Mouse (Mus musculus) neural tube, embryonic 11.5 days (tissue): Measurements from ENCODE around the gene Sdk2. TPM values are rescaled to one million over a fixed set of nuclear protein-coding genes. Genes with fewer than 3 reads are reported as not detected.

Source experiments
- ATAC-seq: fragments of 200-750 bp; cut with Nextera tagmentation; 2 replicates; pipeline ENCODE4 v1.8.0; 2017; ENCODE audit warnings: moderate number of reproducible peaks, mild to moderate bottlenecking, moderate TSS enrichment, moderate library complexity; ENCODE audit not compliant: insufficient read depth, low FRiP score, low TSS enrichment
- DNase-seq: peaks from one replicate; pipeline ENCODE4 v3.0.0-alpha.2; 2015; ENCODE audit warnings: low spot score
- H3K27ac ChIP-seq: fragments of 300-500 bp; sonication (generic); 2 replicates; pipeline ENCODE4 v1.5.1; 2014; ENCODE audit warnings: low read depth, mild to moderate bottlenecking, low read length
- H3K27me3 ChIP-seq: fragments of 300-500 bp; sonication (generic); 2 replicates; pipeline ENCODE4 v1.6.1; 2014; ENCODE audit warnings: mild to moderate bottlenecking, low read length, mixed read lengths; ENCODE audit not compliant: control insufficient read depth, insufficient read depth
- H3K36me3 ChIP-seq: fragments of 300-500 bp; sonication (generic); 2 replicates; pipeline ENCODE4 v1.6.1; 2014; ENCODE audit warnings: mild to moderate bottlenecking, low read length, moderate library complexity, mixed read lengths; ENCODE audit not compliant: control insufficient read depth, insufficient read depth
- H3K4me1 ChIP-seq: fragments of 300-500 bp; sonication (generic); 2 replicates; pipeline ENCODE4 v1.6.1; 2014; ENCODE audit warnings: low read length, mixed read lengths; ENCODE audit not compliant: control insufficient read depth, insufficient read depth
- H3K4me2 ChIP-seq: fragments of 300-500 bp; sonication (generic); 2 replicates; pipeline ENCODE4 v1.6.1; 2014; ENCODE audit warnings: low read depth, mild to moderate bottlenecking, moderate library complexity
- H3K4me3 ChIP-seq: fragments of 300-500 bp; sonication (generic); 2 replicates; pipeline ENCODE4 v1.5.1; 2014; ENCODE audit warnings: low read depth, low read length
- H3K9ac ChIP-seq: fragments of 300-500 bp; sonication (generic); 2 replicates; pipeline ENCODE4 v1.6.1; 2014; ENCODE audit warnings: mild to moderate bottlenecking, low read length
- H3K9me3 ChIP-seq: fragments of 300-500 bp; sonication (generic); 2 replicates; pipeline ENCODE4 v1.6.1; 2016; ENCODE audit warnings: low read length; ENCODE audit not compliant: control insufficient read depth
- WGBS: fragments of 180-500 bp; shearing (Covaris S2); extraction: QIAGEN DNeasy Blood & Tissue Kit; methylation state at CpG from one replicate; pipeline ENCODE4 v1.1.7; 2014; 5-methylcytosine and 5-hydroxymethylcytosine counted together
- polyA plus RNA-seq: library from polyadenylated mRNA; unstranded; fragments of >200 nt; fragmentation: Nextera tagmentation; extraction: Ambion mirVana; gene quantifications from 2 replicates; pipeline ENCODE4 v1.2.1, GENCODE M21; 2014

The Sdk2 gene
- polyA plus RNA-seq, 1 experiment from 2014 or later: 4.2 TPM

DNA sequence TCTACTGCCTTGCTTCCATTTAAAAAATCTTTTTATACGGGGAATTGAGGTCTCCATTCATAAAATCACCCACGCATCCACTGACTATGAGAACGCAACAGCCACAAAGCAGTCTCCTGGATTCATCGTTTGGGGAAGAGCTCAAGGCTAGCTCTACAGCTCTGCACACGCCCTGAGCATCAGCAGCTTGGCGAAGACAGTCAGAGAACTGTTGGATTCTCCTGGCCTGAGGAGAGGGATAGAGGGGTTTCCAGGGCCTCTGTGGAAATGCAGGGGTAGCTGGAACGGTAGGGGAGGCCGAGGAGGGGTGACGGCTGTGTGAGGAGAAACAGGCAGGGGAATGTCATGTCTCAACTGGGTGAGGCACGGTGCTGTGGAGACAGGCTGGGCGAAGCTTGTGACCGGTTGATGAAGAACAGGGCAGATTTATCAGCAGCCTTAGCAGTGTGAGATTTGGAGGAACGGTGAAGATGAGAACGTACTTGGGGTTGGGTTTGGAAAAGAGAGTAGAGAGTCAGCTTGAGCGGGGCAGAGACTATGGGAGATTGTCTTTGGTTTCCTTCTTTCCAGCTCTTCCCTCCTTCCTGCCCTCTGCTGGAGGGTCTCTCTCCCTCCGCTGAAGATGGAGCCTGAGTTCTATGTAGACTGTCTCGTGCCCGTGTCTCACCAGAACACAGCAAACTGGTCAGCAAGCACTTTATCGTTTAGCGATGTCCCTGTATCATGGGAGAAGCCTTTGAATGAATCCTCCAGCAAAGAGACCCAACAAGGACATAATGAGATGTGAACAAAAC lies 255.1 kb downstream of the Sdk2 start:
- H3K36me3 ChIP-seq: no peaks in the 10 kb centered on the region
- H3K27ac ChIP-seq: 0 out of 2 replicates have a peak overlapping the region, but pooled peaks have one; percentile 20
- WGBS: 65% methylated on average over 20 of the region's 20 CpGs
- 0 out of 2 replicates have a peak overlapping the region, but pooled peaks have one; percentile 18 for H3K9ac ChIP-seq
- no peaks in the 10 kb centered on the region for H3K9me3 ChIP-seq
- no peaks in the 10 kb centered on the region for H3K27me3 ChIP-seq
- ATAC-seq (no peak), DNase-seq (no peak)
- no peak overlapping the region for H3K4me3 ChIP-seq
- no peak overlapping the region for H3K4me2 ChIP-seq
- H3K4me1 ChIP-seq: peaks cover 9% of the 10 kb centered on the region

GRCm38 (mm10) chr11:113810638-113811545 lies 256.0 kb downstream of the Sdk2 start:
- DNase-seq (peak; percentile 89), ATAC-seq (peak; percentile 64)
- H3K9ac ChIP-seq: no peak overlapping the region
- no peaks in the 10 kb centered on the region for H3K27me3 ChIP-seq
- no peaks in the 10 kb centered on the region for H3K36me3 ChIP-seq
- WGBS: 51% methylated on average over 24 of the region's 24 CpGs
- peaks cover 16% of the 10 kb centered on the region for H3K4me1 ChIP-seq
- H3K27ac ChIP-seq: no peak overlapping the region
- no peak overlapping the region for H3K4me2 ChIP-seq
- no peak overlapping the region for H3K4me3 ChIP-seq
- H3K9me3 ChIP-seq: no peaks in the 10 kb centered on the region

DNA sequence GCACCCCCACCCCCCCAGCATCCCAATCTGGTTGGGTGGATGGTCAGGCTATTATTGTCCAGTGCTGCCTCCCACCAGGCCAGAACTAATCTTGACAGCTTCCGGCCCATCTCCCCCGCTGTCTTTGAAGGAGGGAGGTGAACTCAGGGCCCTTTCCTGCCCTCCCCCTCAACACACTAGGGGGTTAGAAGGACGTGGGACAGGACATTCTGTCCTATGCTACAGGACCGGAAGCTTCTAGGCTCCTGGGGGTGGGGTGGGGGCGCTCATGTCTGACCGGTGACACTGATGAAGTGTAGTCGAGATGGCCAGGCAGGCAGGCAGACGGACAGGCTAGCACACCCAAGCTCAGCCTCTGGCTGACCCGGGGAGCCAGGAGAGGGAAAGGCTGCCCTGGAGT lies 259.8 kb downstream of the Sdk2 start:
- H3K4me2 ChIP-seq: no peak overlapping the region

DNA sequence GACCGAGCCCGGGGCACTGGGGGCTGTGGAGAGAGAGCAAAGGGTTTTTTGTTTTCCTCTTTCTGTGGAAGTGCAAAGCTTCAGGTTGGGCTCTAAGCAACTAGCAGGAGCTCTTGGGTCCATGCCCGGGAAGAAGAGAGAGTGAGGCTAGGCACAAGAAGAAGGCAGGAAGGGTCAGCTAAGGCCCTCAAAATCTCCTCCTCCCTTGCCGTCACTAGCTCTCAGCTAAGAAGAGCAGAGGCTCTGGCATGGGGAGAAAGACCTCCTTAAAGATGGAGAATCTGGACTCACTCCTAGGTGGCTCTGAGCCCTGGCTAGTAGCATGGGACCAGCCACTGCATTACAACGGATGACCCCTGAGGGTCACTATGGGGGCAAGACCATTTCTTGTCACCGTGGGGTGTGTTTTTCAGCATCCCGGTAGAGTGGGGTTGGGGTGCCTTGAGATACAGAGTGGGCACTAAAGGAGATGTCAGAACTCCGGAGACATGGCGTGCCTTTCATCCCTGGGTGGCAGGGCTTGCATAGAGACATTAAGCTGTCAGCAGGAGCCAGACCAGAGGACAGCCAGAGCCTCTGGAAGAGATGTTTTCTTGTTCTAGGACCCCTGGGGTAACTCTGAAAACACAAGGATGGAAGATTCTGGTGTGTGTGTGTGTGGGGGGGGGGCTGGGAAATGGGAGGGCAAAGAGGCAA lies 260.3 kb downstream of the Sdk2 start:
- H3K27me3 ChIP-seq: no peaks in the 10 kb centered on the region
- H3K9me3 ChIP-seq: no peaks in the 10 kb centered on the region
- no peak overlapping the region for H3K4me2 ChIP-seq
- H3K4me3 ChIP-seq: no peak overlapping the region
- no peak overlapping the region for H3K27ac ChIP-seq
- ATAC-seq: no peak
- H3K9ac ChIP-seq: no peak overlapping the region
- WGBS: 42% methylated on average over 9 of the region's 9 CpGs
- H3K4me1 ChIP-seq: peaks cover 21% of the 10 kb centered on the region
- no peaks in the 10 kb centered on the region for H3K36me3 ChIP-seq
- peak; percentile 39 for DNase-seq

More for the DNA sequence above, 259.8 kb downstream of the Sdk2 start:
- Histone ChIP-seq H3K9ac (no peak overlapping the region), H3K27me3 (no peaks in the 10 kb centered on the region), H3K4me3 (no peak overlapping the region), H3K4me1 (peaks cover 20% of the 10 kb centered on the region), H3K36me3 (no peaks in the 10 kb centered on the region), H3K9me3 (no peaks in the 10 kb centered on the region), H3K27ac (no peak overlapping the region)
- ATAC-seq (no peak), DNase-seq (peak; percentile 33)
- 24% methylated on average over 9 of the region's 9 CpGs for WGBS

DNA sequence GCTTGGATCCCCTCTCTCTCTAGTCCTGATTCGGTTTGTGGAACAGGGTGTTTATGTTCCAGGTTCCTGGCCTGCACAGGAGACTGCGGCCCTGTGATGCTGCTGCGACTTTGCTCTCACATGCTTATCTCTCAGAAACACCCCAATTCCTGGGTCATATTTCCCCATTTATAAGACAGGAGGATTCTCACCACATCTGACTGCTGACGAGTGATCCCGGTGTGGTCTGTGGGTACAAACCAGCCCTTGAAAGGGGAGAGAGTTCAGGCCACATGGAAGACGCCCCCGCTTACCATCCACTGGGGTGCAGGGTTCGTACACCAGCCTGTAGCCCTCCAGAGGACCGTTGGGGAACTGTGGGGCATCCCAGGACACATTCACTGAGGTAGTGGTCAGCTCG lies 260.9 kb downstream of the Sdk2 start:
- no peak for DNase-seq
- WGBS: 67% methylated on average over 10 of the region's 10 CpGs
- ATAC-seq: no peak

DNA sequence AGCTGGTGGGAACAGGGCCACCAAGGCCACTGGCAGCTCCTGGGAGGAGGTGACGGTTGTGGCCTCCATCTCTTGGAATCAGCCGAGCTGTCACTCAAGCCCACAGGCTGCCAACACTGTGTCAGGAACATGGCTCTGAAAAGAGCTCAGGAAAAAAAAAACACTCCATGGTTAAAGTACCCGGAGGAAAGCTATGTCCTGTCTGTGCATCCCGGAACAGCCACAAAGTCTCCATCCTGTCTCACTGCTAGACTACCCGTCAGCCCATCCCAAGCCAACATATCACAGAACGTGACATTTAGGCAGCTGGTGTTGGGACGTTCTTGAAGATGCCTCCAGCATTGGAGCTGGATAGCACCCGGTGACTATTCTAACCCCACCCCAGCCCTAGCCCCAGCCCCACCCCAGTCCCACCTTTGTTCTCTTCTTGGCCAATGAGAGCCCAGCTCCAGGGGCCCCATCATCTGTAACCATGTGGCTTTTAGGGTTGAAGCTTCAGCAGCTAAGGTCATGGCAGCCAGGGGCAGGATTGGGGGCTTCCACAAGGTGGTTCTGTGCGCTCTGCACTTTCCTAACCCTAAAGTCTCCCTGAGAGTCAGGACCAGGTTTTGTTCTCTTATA lies 263.4 kb downstream of the Sdk2 start:
- Histone ChIP-seq H3K36me3 (no peaks in the 10 kb centered on the region; the same call in 1 of the 2 replicates), H3K4me2 (no peak overlapping the region), H3K9ac (no peak overlapping the region), H3K4me3 (no peak overlapping the region), H3K27me3 (no peaks in the 10 kb centered on the region), H3K4me1 (peaks cover 15% of the 10 kb centered on the region), H3K9me3 (no peaks in the 10 kb centered on the region), H3K27ac (no peak overlapping the region)
- no peak for ATAC-seq
- 63% methylated on average over 9 of the region's 9 CpGs for WGBS
- DNase-seq: no peak

More for the DNA sequence above, 260.9 kb downstream of the Sdk2 start:
- Histone ChIP-seq H3K27me3 (no peaks in the 10 kb centered on the region), H3K36me3 (no peaks in the 10 kb centered on the region), H3K27ac (no peak overlapping the region), H3K4me2 (no peak overlapping the region), H3K4me1 (peaks cover 19% of the 10 kb centered on the region), H3K9ac (no peak overlapping the region), H3K9me3 (no peaks in the 10 kb centered on the region), H3K4me3 (no peak overlapping the region)

DNA sequence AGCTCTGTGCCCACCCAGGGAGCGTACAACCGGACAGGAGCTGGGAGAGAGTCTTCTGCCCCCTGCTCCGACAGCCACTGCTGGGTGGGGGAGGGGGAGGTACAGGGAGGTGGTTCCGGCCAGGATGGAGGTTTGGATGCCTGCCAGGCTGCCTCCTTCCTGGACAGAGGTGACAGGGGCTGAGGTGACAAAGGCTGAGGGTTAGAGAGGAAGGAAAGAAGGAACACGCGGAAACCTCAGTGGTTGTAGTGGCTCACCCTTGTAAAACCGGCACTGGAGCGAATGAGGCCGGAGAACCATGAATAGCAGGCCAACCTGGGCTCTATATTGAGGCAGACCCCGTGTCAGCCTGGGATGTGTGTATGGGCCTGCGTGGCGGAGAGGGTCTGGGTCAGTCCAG lies 264.4 kb downstream of the Sdk2 start:
- no peak for DNase-seq
- Histone ChIP-seq H3K4me1 (peaks cover 19% of the 10 kb centered on the region), H3K9ac (no peak overlapping the region), H3K9me3 (no peaks in the 10 kb centered on the region), H3K27ac (no peak overlapping the region), H3K4me2 (no peak overlapping the region), H3K4me3 (no peak overlapping the region), H3K36me3 (no peaks in the 10 kb centered on the region; the same call in 1 of the 2 replicates), H3K27me3 (no peaks in the 10 kb centered on the region)
- WGBS: 64% methylated on average over 12 of the region's 12 CpGs
- ATAC-seq: no peak

DNA sequence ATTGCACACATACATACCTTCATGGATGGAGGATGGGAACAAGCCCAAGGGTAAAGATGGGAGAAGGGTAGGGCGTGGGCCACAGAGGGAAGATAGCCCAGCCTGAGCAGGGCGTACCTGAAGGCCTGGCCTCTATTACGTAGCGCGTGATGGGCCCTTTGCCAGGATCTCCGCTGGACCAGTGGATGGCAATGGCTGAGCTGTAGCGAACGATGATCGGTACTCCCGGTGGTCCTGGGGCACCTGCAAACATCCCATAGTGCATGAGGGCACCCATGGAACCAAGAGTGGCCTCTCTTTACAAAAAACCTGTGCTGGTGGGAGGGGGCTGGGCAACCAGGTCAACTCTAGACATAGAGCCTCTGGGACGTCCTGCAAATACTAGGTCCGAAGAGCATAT lies 266.8 kb downstream of the Sdk2 start:
- H3K27ac ChIP-seq: no peak overlapping the region
- H3K9ac ChIP-seq: no peak overlapping the region
- no peaks in the 10 kb centered on the region; the same call in 1 of the 2 replicates for H3K36me3 ChIP-seq
- WGBS: 96% methylated on average over 12 of the region's 12 CpGs
- ATAC-seq (no peak), DNase-seq (no peak)
- H3K9me3 ChIP-seq: no peaks in the 10 kb centered on the region
- H3K27me3 ChIP-seq: no peaks in the 10 kb centered on the region
- H3K4me1 ChIP-seq: peaks cover 12% of the 10 kb centered on the region
- H3K4me2 ChIP-seq: no peak overlapping the region
- no peak overlapping the region for H3K4me3 ChIP-seq
